Mouse (Mus musculus): Measurements from ENCODE around the gene AC161166.1. TPM values are rescaled to one million over a fixed set of nuclear protein-coding genes. Genes with fewer than 3 reads are reported as not detected.

Gene AC161166.1
- polyA plus RNA-seq, 1 experiment: not detected

DNA sequence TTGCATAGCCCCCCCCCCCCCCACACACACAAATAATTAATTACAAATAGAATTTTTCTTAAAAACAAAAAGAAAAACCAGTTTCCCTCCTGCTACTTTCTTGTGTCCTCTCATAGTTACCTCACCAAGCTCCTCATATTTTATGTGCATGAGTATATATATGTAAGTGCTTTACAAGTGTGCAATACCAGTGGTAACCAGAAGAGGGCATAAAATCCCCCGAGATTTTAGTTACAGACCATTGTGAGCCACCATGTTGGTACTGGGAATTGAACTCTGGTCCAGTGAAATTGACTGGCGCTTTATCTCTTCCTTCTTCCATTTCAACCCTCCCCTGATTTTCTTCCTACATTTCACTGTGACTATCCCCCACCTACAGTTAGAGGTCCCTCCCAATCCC is 32.3 kb upstream of the AC161166.1 start:
- TF ChIP-seq CTCF (IDR thresholded peaks at IDR 0.05; ENCODE audit: control insufficient read depth, insufficient read depth, low read length): no peak
- no peak for TF ChIP-seq POLR2A (IDR thresholded peaks at IDR 0.05; ENCODE audit: borderline replicate concordance, control insufficient read depth, low read depth, low read length)
- Histone ChIP-seq H3K4me1 (ENCODE audit: control insufficient read depth, insufficient read depth, low read length) (peaks cover 4% of the 10 kb centered on the region), H3K4me3 (replicated peaks; ENCODE audit: control insufficient read depth, low read depth, low read length) (no peak overlapping the region), H3K27ac (ENCODE audit: control insufficient read depth, insufficient read depth, low read depth, low read length, poor library complexity) (no peak overlapping the region)
- WGBS: 73% methylated on average over 2 of the region's 2 CpGs

DNA sequence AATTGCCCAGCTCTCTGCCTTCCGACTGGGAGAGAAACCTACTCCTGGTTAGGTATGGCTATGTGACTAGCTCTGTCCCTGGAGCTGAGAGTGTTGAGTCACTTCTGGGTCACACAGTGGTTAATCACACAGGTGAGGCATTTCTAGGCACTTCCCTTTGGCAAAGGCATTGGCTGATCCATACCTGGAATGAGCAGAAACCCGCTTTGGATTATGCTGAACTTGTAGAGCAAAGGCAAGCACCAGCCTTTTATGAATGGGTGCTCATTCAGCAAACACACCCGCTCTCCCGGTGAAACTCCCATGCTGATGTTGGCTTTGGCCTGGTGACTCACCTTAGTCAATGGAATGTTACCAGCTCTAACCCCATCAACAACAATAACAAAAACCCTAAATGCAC is 27.4 kb upstream of the AC161166.1 start:
- TF ChIP-seq POLR2A (IDR thresholded peaks at IDR 0.05; ENCODE audit: borderline replicate concordance, control insufficient read depth, low read depth, low read length) (no peak), CTCF (IDR thresholded peaks at IDR 0.05; ENCODE audit: control insufficient read depth, insufficient read depth, low read length) (no peak)
- H3K4me1 ChIP-seq (ENCODE audit: control insufficient read depth, insufficient read depth, low read length): no peaks in the 10 kb centered on the region; the same call in 1 of the 2 replicates
- no peak overlapping the region for H3K27ac ChIP-seq (ENCODE audit: control insufficient read depth, insufficient read depth, low read depth, low read length, poor library complexity)
- 83% methylated on average over 4 of the region's 4 CpGs for WGBS
- no peak overlapping the region for H3K4me3 ChIP-seq (replicated peaks; ENCODE audit: control insufficient read depth, low read depth, low read length)

DNA sequence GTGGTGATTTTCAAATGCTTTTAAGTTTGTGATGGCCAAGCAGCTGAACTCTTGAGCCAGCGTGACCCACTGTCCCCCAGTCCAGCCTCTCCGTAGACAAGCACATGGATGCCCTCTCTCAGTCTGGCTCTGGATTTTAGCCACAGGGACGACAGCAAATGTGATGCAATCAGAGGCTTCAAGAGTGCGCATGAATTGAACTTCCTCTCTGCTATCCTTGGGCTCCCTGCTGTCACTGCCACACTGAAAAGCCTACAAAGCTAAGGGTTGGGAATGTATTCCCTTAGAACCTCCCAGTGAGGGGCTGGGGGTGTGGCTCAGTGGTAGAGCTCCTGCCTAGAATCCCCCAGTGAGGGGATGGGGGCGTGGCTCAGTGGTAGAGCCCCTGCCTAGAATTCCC is 26.4 kb upstream of the AC161166.1 start:
- TF ChIP-seq CTCF (IDR thresholded peaks at IDR 0.05; ENCODE audit: control insufficient read depth, insufficient read depth, low read length) (no peak), POLR2A (IDR thresholded peaks at IDR 0.05; ENCODE audit: borderline replicate concordance, control insufficient read depth, low read depth, low read length) (no peak)
- no peak overlapping the region for H3K27ac ChIP-seq (ENCODE audit: control insufficient read depth, insufficient read depth, low read depth, low read length, poor library complexity)
- H3K4me1 ChIP-seq (ENCODE audit: control insufficient read depth, insufficient read depth, low read length): no peaks in the 10 kb centered on the region
- H3K4me3 ChIP-seq (replicated peaks; ENCODE audit: control insufficient read depth, low read depth, low read length): no peak overlapping the region
- WGBS: 48% methylated on average over 5 of the region's 5 CpGs

DNA sequence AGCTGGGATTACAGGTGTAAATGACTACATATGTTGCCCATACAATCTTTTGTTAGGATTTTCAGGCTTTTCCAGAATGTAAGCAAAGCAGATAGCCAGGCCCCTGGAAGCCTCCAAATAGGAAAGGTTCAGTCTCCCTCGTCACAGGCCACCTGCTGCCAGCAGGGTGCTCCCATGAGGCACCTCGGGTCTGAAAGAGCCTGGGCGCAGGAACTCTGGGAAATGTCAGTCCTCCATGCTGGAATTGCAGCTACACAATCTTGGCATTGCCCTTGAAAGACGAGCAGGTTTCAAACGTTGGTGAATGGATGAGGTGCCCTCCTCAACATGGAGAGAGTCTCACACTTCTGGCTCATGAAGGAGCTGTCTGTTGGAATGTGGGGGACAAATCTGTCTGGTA is 25.9 kb upstream of the AC161166.1 start:
- TF ChIP-seq CTCF (IDR thresholded peaks at IDR 0.05; ENCODE audit: control insufficient read depth, insufficient read depth, low read length) (no peak), POLR2A (IDR thresholded peaks at IDR 0.05; ENCODE audit: borderline replicate concordance, control insufficient read depth, low read depth, low read length) (no peak)
- Histone ChIP-seq H3K27ac (ENCODE audit: control insufficient read depth, insufficient read depth, low read depth, low read length, poor library complexity) (no peak overlapping the region), H3K4me1 (ENCODE audit: control insufficient read depth, insufficient read depth, low read length) (no peaks in the 10 kb centered on the region), H3K4me3 (replicated peaks; ENCODE audit: control insufficient read depth, low read depth, low read length) (no peak overlapping the region)
- WGBS: 42% methylated on average over 5 of the region's 5 CpGs

DNA sequence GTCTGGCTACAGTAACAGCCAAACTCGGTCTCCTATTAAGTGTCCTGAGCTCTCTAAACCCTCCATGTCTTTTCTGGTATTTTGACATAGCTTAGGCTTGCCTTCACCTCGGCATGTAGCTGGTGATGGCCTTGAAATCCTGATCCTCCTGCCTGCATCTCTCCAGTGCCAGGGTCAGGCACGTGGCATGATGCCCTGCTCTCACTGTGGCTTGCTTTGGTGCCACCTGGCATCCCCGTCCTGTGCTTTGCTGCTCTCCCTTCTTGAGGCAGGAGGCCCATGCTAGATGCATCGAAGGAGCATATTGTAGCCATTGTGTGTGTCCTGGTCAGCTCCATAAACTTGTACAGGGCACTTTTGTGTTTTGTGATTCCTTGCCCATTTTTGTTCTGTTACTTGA is 25.3 kb upstream of the AC161166.1 start:
- no peak overlapping the region for H3K27ac ChIP-seq (ENCODE audit: control insufficient read depth, insufficient read depth, low read depth, low read length, poor library complexity)
- no peak for TF ChIP-seq CTCF (IDR thresholded peaks at IDR 0.05; ENCODE audit: control insufficient read depth, insufficient read depth, low read length)
- no peak for TF ChIP-seq POLR2A (IDR thresholded peaks at IDR 0.05; ENCODE audit: borderline replicate concordance, control insufficient read depth, low read depth, low read length)
- no peak overlapping the region for H3K4me3 ChIP-seq (replicated peaks; ENCODE audit: control insufficient read depth, low read depth, low read length)
- WGBS: 65% methylated on average over 5 of the region's 5 CpGs
- no peaks in the 10 kb centered on the region for H3K4me1 ChIP-seq (ENCODE audit: control insufficient read depth, insufficient read depth, low read length)

DNA sequence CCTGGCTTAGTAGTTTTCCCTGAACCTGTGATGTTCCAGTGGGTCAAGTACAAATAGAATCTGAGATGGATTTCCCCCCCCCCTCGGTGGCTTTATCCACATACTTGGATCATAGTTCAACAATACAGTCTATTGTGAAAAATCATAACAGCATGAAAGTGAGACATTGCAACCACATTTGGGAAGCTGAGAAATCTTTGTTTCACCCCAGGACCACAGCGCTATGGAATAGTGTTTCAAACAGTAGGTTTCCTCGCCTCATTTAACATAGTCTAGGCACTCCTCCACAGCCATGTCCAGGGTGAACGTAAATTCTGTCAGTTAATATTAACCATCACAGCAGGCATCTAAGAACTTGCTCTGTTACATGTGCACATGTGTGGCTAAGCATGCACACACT is 24.8 kb upstream of the AC161166.1 start:
- WGBS: 76% methylated on average over 4 of the region's 4 CpGs
- Histone ChIP-seq H3K4me3 (replicated peaks; ENCODE audit: control insufficient read depth, low read depth, low read length) (no peak overlapping the region), H3K4me1 (ENCODE audit: control insufficient read depth, insufficient read depth, low read length) (no peaks in the 10 kb centered on the region), H3K27ac (ENCODE audit: control insufficient read depth, insufficient read depth, low read depth, low read length, poor library complexity) (no peak overlapping the region)
- TF ChIP-seq POLR2A (IDR thresholded peaks at IDR 0.05; ENCODE audit: borderline replicate concordance, control insufficient read depth, low read depth, low read length) (no peak), CTCF (IDR thresholded peaks at IDR 0.05; ENCODE audit: control insufficient read depth, insufficient read depth, low read length) (no peak)

DNA sequence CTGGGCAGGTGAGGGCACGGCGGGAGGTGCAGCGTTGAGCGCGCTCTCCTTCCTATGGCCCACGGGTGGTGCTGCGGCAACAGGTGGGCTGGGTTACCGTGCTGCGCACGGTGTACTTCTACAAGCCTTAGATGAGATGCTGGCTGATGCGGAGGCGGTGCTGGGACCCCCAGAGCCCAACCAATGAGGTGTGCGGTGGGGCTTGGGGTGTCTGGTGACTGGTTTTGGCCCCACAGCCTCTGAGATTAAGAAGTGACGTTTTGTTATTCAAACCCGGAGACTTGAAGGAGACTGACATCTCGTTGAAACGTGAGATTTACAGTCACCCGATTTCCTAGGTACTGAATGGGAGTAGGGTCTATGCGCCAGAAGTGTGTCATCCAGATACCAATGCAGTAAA is 22.0 kb upstream of the AC161166.1 start:
- Histone ChIP-seq H3K4me3 (replicated peaks; ENCODE audit: control insufficient read depth, low read depth, low read length) (no peak overlapping the region), H3K4me1 (ENCODE audit: control insufficient read depth, insufficient read depth, low read length) (peaks cover 1% of the 10 kb centered on the region; the same call in 1 of the 2 replicates), H3K27ac (ENCODE audit: control insufficient read depth, insufficient read depth, low read depth, low read length, poor library complexity) (no peak overlapping the region)
- 93% methylated on average over 19 of the region's 19 CpGs for WGBS
- TF ChIP-seq CTCF (IDR thresholded peaks at IDR 0.05; ENCODE audit: control insufficient read depth, insufficient read depth, low read length) (no peak), POLR2A (IDR thresholded peaks at IDR 0.05; ENCODE audit: borderline replicate concordance, control insufficient read depth, low read depth, low read length) (no peak)

DNA sequence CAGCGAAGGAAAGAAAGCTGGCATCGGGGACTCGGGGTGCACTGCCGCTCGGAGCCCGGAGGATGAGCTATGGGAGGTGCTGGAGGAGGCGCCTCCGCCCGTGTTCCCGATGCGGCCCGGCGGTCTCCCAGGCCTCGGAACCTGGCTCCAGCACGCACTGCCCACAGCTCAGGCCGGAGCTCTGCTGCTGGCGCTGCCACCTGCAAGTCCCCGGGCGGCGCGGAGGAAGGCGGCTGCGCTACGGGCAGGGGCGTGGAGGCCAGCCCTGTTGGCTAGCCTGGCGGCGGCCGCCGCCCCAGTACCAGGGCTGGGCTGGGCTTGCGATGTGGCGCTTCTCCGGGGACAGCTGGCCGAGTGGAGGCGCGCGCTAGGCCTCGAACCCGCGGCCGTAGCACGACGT is 21.6 kb upstream of the AC161166.1 start:
- no peak overlapping the region for H3K27ac ChIP-seq (ENCODE audit: control insufficient read depth, insufficient read depth, low read depth, low read length, poor library complexity)
- WGBS: 90% methylated on average over 42 of the region's 42 CpGs
- H3K4me3 ChIP-seq (replicated peaks; ENCODE audit: control insufficient read depth, low read depth, low read length): no peak overlapping the region
- TF ChIP-seq CTCF (IDR thresholded peaks at IDR 0.05; ENCODE audit: control insufficient read depth, insufficient read depth, low read length) (no peak), POLR2A (IDR thresholded peaks at IDR 0.05; ENCODE audit: borderline replicate concordance, control insufficient read depth, low read depth, low read length) (no peak)
- H3K4me1 ChIP-seq (ENCODE audit: control insufficient read depth, insufficient read depth, low read length): peaks cover 1% of the 10 kb centered on the region; the same call in 1 of the 2 replicates

DNA sequence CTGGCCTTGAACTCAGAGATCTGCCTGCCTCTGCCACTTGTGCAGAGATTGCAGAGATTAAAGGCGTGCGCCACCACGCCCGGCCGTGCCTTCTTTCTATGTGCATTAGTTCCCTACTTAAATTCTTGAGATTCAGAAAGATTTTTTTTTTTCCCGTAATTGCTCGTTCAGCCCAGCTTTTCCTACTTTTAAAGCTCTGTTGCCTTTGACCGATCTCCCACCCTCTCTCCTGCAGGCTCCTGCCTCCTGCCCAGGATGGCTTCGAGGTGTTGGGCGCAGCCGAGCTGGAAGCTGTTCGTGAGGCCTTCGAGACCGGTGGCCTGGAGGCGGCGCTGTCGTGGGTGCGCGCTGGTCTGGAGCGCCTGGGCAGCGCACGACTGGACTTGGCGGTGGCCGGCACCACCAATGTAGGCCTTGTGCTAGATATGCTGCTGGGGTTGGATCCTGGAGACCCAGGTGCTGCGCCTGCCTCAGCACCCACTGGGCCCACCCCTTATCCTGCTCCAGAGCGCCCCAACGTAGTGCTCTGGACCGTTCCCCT is 20.8 kb upstream of the AC161166.1 start:
- H3K4me3 ChIP-seq (replicated peaks; ENCODE audit: control insufficient read depth, low read depth, low read length): no peak overlapping the region
- TF ChIP-seq POLR2A (IDR thresholded peaks at IDR 0.05; ENCODE audit: borderline replicate concordance, control insufficient read depth, low read depth, low read length) (no peak; the same call in 1 of the 2 replicates), CTCF (IDR thresholded peaks at IDR 0.05; ENCODE audit: control insufficient read depth, insufficient read depth, low read length) (no peak)
- no peak overlapping the region for H3K27ac ChIP-seq (ENCODE audit: control insufficient read depth, insufficient read depth, low read depth, low read length, poor library complexity)
- H3K4me1 ChIP-seq (ENCODE audit: control insufficient read depth, insufficient read depth, low read length): peaks cover 1% of the 10 kb centered on the region; the same call in 1 of the 2 replicates
- WGBS: 93% methylated on average over 28 of the region's 28 CpGs

Measured in bone marrow, adult 2 months (tissue).